Mouse (Mus musculus) midbrain, embryonic 13.5 days (tissue): Measurements from ENCODE around the gene Tmem44. TPM values are rescaled to one million over a fixed set of nuclear protein-coding genes. Genes with fewer than 3 reads are reported as not detected.

Experiments
- ATAC-seq: fragments of 200-750 bp; cut with Nextera tagmentation; 2 replicates; pipeline ENCODE4 v1.8.0; 2017; ENCODE audit warnings: mild to moderate bottlenecking, moderate TSS enrichment, moderate library complexity
- H3K27ac ChIP-seq: fragments of 300-500 bp; sonication (generic); 2 replicates; pipeline ENCODE4 v1.5.1; 2015; ENCODE audit warnings: inconsistent platforms, mild to moderate bottlenecking, moderate library complexity
- H3K27me3 ChIP-seq: fragments of 300-500 bp; sonication (generic); 2 replicates; pipeline ENCODE4 v1.6.1; 2015; ENCODE audit warnings: mild to moderate bottlenecking, inconsistent platforms
- H3K36me3 ChIP-seq: fragments of 300-500 bp; sonication (generic); 2 replicates; pipeline ENCODE4 v1.6.1; 2015; ENCODE audit warnings: mild to moderate bottlenecking, inconsistent platforms
- H3K4me1 ChIP-seq: fragments of 300-500 bp; sonication (generic); replicated peaks from 2 replicates; pipeline ENCODE4 v1.6.1; 2015; ENCODE audit warnings: inconsistent platforms
- H3K4me2 ChIP-seq: fragments of 300-500 bp; sonication (generic); replicated peaks from 2 replicates; pipeline ENCODE4 v1.6.1; 2015; ENCODE audit warnings: moderate library complexity, mild to moderate bottlenecking, inconsistent platforms
- H3K4me3 ChIP-seq: fragments of 300-500 bp; sonication (generic); replicated peaks from 2 replicates; pipeline ENCODE4 v1.5.1; 2015; ENCODE audit warnings: mild to moderate bottlenecking, inconsistent platforms
- H3K9ac ChIP-seq: fragments of 300-500 bp; sonication (generic); replicated peaks from 2 replicates; pipeline ENCODE4 v1.6.1; 2015; ENCODE audit warnings: mild to moderate bottlenecking, inconsistent platforms
- H3K9me3 ChIP-seq: fragments of 300-500 bp; sonication (generic); 2 replicates; pipeline ENCODE4 v1.6.1; 2016; ENCODE audit warnings: mild to moderate bottlenecking, inconsistent platforms
- WGBS: fragments of 180-500 bp; shearing (Covaris S2); methylation state at CpG from one replicate; pipeline ENCODE4 v1.1.7; 2015; 5-methylcytosine and 5-hydroxymethylcytosine counted together
- polyA plus RNA-seq: library from polyadenylated mRNA; unstranded; fragments of >200 nt; fragmentation: Nextera tagmentation; extraction: Ambion mirVana; gene quantifications from 2 replicates; pipeline ENCODE4 v1.2.1, GENCODE M21; 2015

The Tmem44 gene
- 70.9 and 73.1 TPM in 2 replicates for polyA plus RNA-seq

- Histone ChIP-seq H3K27ac (peak within 1 kb of the TSS; percentile 88), H3K36me3 (peaks cover 23% of the 10 kb centered on the region), H3K27me3 (no peaks in the 10 kb centered on the region), H3K4me2 (peak within 1 kb of the TSS; percentile 62), H3K9me3 (peaks cover 12% of the 10 kb centered on the region; the same call in 1 of the 2 replicates), H3K9ac (peak within 1 kb of the TSS; percentile 95), H3K4me1 (peaks cover 32% of the 10 kb centered on the region), H3K4me3 (peak within 1 kb of the TSS; percentile 81)
- ATAC-seq = peak; percentile 79
- 7% methylated on average over 13 of the region's 14 CpGs for WGBS
Measured at GRCm38 (mm10) chr16:30550748-30551192, at the start of gene Tmem44. Gene Tmem44 (minus strand): TSS chr16:30550842.

GRCm38 (mm10) chr16:30599491-30600268, 49.0 kb upstream of the Tmem44 start, which contains the start of gene Fam43a:
Gene Fam43a (plus strand): TSS chr16:30599723.
- ATAC-seq = peak; percentile 81
- H3K27me3 ChIP-seq = peaks cover 55% of the 10 kb centered on the region
- H3K4me2 ChIP-seq = peak within 1 kb of the TSS; percentile 88
- no peaks in the 10 kb centered on the region for H3K36me3 ChIP-seq
- H3K9ac ChIP-seq = peak within 1 kb of the TSS; percentile 69
- peaks cover 53% of the 10 kb centered on the region for H3K4me1 ChIP-seq
- H3K4me3 ChIP-seq = peak within 1 kb of the TSS; percentile 52
- under 1% methylated on average over 63 of the region's 63 CpGs for WGBS
- no peaks in the 10 kb centered on the region for H3K9me3 ChIP-seq
- H3K27ac ChIP-seq = peak within 1 kb of the TSS; percentile 19; the same call in 1 of the 2 replicates

- Histone ChIP-seq H3K36me3 (no peaks in the 10 kb centered on the region), H3K4me2 (peak overlapping the region; percentile 49), H3K9ac (0 out of 2 replicates have a peak overlapping the region, but pooled peaks have one; percentile 43), H3K27ac (no peak overlapping the region), H3K4me1 (peaks cover 44% of the 10 kb centered on the region), H3K27me3 (peaks cover 45% of the 10 kb centered on the region), H3K9me3 (no peaks in the 10 kb centered on the region), H3K4me3 (peak overlapping the region; percentile 20)
- WGBS = 11% methylated on average over 16 of the region's 16 CpGs
- ATAC-seq = peak; percentile 53
Measured at GRCm38 (mm10) chr16:30596959-30597681, 46.5 kb upstream of the Tmem44 start.

DNA sequence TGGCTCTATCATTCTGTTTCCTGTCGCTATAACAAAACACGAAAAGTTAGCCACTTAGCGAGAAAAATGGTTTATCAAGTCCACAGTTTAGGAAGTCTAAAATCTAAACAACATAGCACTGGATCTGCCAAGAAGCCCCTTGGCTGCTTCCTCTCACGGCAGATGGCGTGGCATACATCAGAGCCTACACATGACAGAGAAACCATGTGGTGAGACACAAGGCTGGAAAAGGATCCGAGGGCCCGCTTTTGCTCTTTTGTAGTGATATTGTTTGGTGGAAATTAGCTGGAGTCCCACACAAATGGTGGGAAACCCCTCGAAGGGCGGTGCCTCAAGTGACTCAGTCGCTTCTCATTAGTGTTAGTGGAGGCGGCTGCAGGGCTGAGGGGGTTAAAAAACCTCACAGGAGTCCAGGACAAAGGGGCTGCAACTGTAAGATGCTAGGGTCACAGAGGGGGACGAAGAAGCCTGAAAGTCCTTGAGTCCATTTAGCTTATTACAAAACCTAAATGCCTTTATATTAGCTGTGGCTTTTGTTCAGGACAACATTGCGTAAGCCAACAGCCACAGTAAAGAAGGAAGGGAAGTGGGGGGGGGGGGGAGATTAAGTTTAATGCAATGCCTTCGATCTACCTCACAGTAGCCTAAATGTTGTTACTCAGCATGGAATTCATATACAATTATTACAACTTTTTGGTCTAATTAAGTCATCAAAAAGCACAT, 45.4 kb upstream of the Tmem44 start:
- WGBS = 62% methylated on average over 14 of the region's 14 CpGs
- no peak overlapping the region for H3K4me3 ChIP-seq
- H3K27me3 ChIP-seq = peaks cover 34% of the 10 kb centered on the region
- H3K9ac ChIP-seq = no peak overlapping the region
- ATAC-seq = no peak
- H3K4me1 ChIP-seq = peaks cover 33% of the 10 kb centered on the region
- no peak overlapping the region for H3K27ac ChIP-seq
- no peak overlapping the region for H3K4me2 ChIP-seq
- no peaks in the 10 kb centered on the region for H3K9me3 ChIP-seq
- H3K36me3 ChIP-seq = no peaks in the 10 kb centered on the region

DNA sequence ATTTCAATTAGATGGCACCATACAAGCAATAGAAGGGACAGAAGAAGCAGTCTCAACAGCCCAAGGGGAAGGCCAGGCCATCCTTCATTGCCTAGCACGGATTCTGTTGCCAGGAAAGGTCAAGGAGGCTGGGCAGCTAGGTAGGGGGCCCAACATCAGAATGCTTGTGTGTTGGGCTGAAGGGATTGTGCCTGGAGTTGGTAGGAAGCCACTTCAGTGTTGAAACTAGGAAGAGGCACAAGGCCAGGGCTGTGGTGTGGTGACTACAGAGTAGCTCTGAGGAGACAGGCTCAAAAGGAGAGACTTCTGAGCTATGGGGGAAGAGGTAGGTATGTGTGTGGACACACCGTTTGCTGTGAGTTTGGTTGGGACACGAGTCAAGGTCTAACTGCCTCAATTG, 44.7 kb upstream of the Tmem44 start:
- H3K4me2 ChIP-seq = no peak overlapping the region
- no peaks in the 10 kb centered on the region for H3K36me3 ChIP-seq
- peaks cover 31% of the 10 kb centered on the region for H3K27me3 ChIP-seq
- ATAC-seq = no peak
- H3K27ac ChIP-seq = no peak overlapping the region
- no peaks in the 10 kb centered on the region for H3K9me3 ChIP-seq
- no peak overlapping the region for H3K4me3 ChIP-seq
- WGBS = 46% methylated on average over 3 of the region's 3 CpGs
- H3K4me1 ChIP-seq = peaks cover 26% of the 10 kb centered on the region
- H3K9ac ChIP-seq = no peak overlapping the region

- H3K27ac ChIP-seq = no peak overlapping the region
- no peak overlapping the region for H3K4me2 ChIP-seq
- no peak overlapping the region for H3K9ac ChIP-seq
- WGBS = 47% methylated on average over 3 of the region's 3 CpGs
- H3K4me1 ChIP-seq = peaks cover 15% of the 10 kb centered on the region
- no peaks in the 10 kb centered on the region for H3K36me3 ChIP-seq
- no peak overlapping the region for H3K4me3 ChIP-seq
- peaks cover 16% of the 10 kb centered on the region; the same call in 1 of the 2 replicates for H3K27me3 ChIP-seq
- no peak for ATAC-seq
- H3K9me3 ChIP-seq = no peaks in the 10 kb centered on the region
Measured at GRCm38 (mm10) chr16:30591990-30592389, 41.3 kb upstream of the Tmem44 start.

DNA sequence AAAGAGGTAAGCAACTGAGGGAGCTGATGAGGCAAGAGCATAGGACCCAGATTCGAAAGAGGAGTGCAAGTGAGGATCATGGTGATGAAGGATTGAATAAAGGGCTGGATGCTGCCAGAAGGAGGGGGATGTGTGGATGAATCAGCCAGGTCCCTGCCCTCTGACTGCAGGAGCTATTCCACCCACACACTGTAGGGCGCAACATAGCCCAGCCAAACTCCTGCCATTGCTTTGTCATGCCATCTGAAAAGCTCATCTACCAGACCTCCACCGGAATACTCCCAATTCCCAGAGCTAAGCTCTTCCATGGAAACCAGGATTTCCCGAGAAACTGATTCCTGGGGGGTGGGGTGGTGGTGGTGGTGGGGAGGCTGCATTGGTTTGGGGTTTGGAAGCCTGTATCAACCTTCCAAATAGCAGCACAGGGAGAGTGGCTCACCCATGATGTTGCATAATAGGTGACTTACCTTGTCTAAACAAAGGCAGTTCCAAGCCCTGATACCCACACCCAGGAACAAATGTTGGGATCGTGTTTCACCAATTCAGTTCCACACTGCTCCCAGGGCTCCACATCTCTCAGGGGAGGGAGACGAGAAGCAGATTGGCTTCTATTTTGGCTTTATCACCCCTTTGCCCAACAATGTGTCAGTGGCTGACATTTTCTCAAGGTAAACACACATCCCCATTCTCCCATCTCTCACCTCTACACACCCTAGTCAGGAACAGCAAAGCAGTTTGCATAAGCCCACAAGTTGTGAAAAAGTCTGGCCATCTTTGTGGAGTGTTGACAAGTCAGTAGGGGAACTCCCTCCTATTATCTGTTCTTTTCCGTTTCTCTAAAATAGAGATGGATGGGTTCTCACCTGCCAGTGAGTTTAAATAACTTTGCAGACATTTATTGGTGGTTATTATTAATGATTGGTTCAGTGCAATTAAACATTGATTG, 39.9 kb upstream of the Tmem44 start:
- 48% methylated on average over 7 of the region's 7 CpGs for WGBS
- peaks cover 18% of the 10 kb centered on the region for H3K4me1 ChIP-seq
- ATAC-seq = no peak
- no peaks in the 10 kb centered on the region for H3K9me3 ChIP-seq
- no peak overlapping the region for H3K4me3 ChIP-seq
- H3K27ac ChIP-seq = no peak overlapping the region
- H3K27me3 ChIP-seq = peaks cover 12% of the 10 kb centered on the region; the same call in 1 of the 2 replicates
- no peak overlapping the region for H3K4me2 ChIP-seq
- H3K9ac ChIP-seq = no peak overlapping the region
- peaks cover under 1% of the 10 kb centered on the region for H3K36me3 ChIP-seq

DNA sequence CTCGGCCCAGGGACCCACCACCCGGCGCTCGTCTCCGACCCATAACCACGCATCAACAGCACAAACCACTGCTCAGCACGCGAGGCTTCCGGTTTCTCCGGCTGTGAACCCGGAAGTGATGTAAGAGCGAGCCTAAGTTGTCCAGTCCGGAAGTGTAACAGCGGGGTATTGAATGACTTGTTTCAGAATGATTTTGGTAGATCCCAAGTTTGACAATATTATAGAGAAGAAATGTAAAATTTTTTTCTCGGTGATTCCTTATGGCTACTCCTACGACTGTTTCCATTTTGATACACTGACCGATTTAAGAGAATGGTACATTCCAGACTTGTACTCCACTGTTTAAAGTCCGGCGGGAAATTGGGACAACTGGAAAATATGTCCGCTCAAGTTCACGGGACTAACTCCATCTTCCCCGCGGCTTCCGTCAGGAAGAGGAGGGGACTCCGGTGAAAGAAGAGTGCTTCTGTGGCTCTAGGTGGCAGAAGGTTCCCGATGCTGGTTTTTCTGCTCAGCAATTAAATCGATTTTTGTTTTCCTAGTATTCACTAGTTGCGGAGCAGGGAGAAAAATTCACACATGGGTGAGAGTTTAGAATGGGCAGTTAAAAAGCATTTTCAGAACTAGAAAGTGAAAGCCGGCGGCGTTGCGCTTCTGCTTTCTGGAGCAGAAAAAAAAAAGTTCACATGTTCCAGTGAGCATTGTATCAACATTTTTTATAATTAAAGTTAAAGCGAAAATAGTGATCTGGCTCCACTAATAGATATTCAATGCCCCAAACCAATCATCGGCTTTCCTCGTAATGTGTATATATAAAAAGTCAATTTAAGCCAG, 37.1 kb upstream of the Tmem44 start, which contains the start of gene Lsg1:
Gene Lsg1 (minus strand): TSS at position 99 of the 834 bp plus-strand sequence.
- Histone ChIP-seq H3K36me3 (peaks cover 26% of the 10 kb centered on the region), H3K4me1 (peaks cover 19% of the 10 kb centered on the region), H3K9ac (peak within 1 kb of the TSS; percentile 74), H3K27ac (peak within 1 kb of the TSS; percentile 62), H3K4me2 (peak within 1 kb of the TSS; percentile 77), H3K27me3 (0 out of 2 replicates have a peak, but pooled peaks cover 6% of the 10 kb centered on the region), H3K4me3 (peak within 1 kb of the TSS; percentile 70), H3K9me3 (no peaks in the 10 kb centered on the region)
- ATAC-seq = peak; percentile 96
- 4% methylated on average over 35 of the region's 35 CpGs for WGBS

- H3K27ac ChIP-seq = peak overlapping the region; percentile 62
- H3K4me3 ChIP-seq = peak overlapping the region; percentile 70
- ATAC-seq = no peak
- 0 out of 2 replicates have a peak, but pooled peaks cover 6% of the 10 kb centered on the region for H3K27me3 ChIP-seq
- WGBS = 4% methylated on average over 19 of the region's 19 CpGs
- H3K9me3 ChIP-seq = no peaks in the 10 kb centered on the region
- peaks cover 33% of the 10 kb centered on the region for H3K36me3 ChIP-seq
- H3K4me1 ChIP-seq = peaks cover 19% of the 10 kb centered on the region
- H3K4me2 ChIP-seq = peak overlapping the region; percentile 77
- peak overlapping the region; percentile 74 for H3K9ac ChIP-seq
Measured at GRCm38 (mm10) chr16:30586935-30587493, 36.4 kb upstream of the Tmem44 start.

DNA sequence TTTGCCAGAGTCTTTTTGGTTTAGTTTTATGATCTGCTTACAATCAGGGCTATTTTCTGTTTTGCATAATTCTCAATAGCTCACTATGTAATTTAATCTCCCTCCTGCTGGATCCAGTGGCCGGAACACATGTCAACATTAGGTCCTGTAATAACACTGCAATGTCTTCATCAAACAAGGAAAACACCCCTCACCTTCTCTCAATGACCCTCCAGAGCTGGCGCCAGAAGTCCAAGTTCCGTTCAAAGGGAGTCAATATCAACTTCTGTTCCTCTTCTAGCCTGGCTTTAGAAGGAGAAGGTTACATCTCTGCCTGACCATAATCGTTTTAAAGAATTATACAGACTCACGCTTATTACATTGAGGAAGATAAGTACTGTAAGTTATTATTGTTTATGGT, 30.1 kb upstream of the Tmem44 start:
- Histone ChIP-seq H3K36me3 (peaks cover 94% of the 10 kb centered on the region), H3K4me3 (no peak overlapping the region), H3K4me1 (peaks cover 4% of the 10 kb centered on the region; the same call in 1 of the 2 replicates), H3K9ac (no peak overlapping the region), H3K9me3 (no peaks in the 10 kb centered on the region), H3K27ac (no peak overlapping the region), H3K4me2 (no peak overlapping the region), H3K27me3 (no peaks in the 10 kb centered on the region)
- ATAC-seq = no peak
- 94% methylated on average over 5 of the region's 5 CpGs for WGBS
